Mouse (Mus musculus): ENCODE measurements around the gene Plekha5.
"Not testable (repeated sequence)": the region's sequence is repeated elsewhere in the genome, so short reads cannot be mapped to it uniquely, and the experiment has no call there.

Plekha5 gene

GRCm38 (mm10) chr6:140576961-140577821 lies 153.3 kb downstream of the Plekha5 start:
- DNase-seq (ENCODE audit: low read depth, low spot score), result no peak

- no peak for DNase-seq (ENCODE audit: low read depth, low spot score)
Measured at GRCm38 (mm10) chr6:140577822-140578170, 153.9 kb downstream of the Plekha5 start.

DNA sequence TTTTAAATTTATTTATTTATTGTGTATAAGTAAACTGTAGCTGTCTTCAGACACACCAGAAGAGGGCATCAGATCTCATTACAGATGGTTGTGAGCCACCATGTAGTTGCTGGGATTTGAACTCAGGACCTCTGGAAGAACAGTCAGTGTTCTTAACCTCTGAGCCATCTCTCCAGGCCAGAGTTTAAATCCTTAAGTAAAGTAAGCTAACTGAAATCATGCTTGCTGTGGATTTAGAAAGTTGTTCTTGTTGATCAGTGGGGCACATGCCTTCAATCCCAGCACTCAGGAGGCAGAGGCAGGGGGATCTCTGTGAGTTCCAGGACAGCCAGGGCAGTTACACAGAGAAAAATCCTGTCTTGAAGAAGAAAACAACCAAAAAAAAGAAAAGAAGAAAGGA lies 155.1 kb downstream of the Plekha5 start:
- DNase-seq (ENCODE audit: low read depth, low spot score), result not testable (repeated sequence)

DNA sequence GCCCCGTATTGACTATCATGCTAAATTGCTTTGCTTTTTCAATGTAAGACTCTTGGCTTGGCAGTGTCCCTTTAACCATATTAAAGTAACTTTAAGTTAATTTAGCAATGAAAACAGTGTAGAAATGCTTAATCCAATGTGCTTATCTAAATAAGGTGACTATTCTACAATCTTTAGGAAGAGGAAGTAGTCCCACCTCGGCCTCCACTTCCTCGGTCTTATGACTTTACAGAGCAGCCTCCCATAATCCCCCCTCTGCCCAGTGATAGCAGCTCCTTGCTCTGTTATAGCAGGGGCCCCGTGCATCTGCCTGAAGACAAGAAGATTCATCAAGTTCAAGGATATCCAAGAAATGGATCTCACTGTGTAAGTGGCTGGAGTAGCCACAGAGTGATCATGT lies 156.3 kb downstream of the Plekha5 start:
- no peak for DNase-seq (ENCODE audit: low read depth, low spot score)

GRCm38 (mm10) chr6:140586714-140587259 lies 162.9 kb downstream of the Plekha5 start:
- DNase-seq (ENCODE audit: low read depth, low spot score), result no peak

GRCm38 (mm10) chr6:140591331-140591730 lies 167.5 kb downstream of the Plekha5 start:
- DNase-seq (ENCODE audit: low read depth, low spot score), result no peak

DNA sequence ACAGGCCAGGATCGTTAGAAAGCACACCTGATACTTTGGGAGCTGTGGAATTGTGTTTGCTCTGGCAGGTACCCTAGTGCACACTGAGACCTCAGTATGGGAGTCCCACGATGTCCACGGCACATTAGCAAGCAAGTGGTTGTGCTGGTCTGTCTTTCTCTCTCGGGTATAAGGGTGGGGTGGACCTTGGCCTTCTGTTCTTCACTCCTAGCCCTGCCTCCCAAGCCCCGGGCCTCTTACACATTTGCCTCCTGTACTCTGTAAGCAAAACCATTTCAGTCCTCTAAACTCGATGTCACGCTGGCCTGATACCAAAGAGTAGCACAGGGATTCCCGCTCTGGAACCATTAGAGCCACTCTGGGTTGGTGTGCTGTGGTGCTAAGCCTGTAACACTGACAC lies 168.9 kb downstream of the Plekha5 start:
- DNase-seq (ENCODE audit: low read depth, low spot score), result no peak

GRCm38 (mm10) chr6:140593420-140594170 lies 169.7 kb downstream of the Plekha5 start:
- no peak for DNase-seq (ENCODE audit: low read depth, low spot score)

DNA sequence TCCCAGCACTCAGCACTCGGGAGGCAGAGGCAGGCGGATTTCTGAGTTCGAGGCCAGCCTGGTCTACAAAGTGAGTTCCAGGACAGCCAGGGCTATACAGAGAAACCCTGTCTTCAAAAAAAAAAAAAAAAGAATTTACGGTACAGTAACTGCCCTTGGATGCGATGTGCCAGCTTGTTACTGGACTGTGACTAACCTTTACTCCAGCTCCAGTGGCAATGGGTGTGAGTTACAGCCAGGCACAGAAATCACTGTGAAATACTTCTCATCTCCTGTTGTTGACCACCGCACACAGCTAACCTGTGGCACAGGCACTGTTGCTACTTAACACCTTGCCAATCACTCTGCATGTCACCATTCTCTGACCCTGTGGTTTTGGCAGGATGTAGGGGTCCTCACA lies 171.7 kb downstream of the Plekha5 start:
- not testable (repeated sequence) for DNase-seq (ENCODE audit: low read depth, low spot score)

GRCm38 (mm10) chr6:140597381-140598329 lies 173.8 kb downstream of the Plekha5 start:
- no peak for DNase-seq (ENCODE audit: low read depth, low spot score)

DNA sequence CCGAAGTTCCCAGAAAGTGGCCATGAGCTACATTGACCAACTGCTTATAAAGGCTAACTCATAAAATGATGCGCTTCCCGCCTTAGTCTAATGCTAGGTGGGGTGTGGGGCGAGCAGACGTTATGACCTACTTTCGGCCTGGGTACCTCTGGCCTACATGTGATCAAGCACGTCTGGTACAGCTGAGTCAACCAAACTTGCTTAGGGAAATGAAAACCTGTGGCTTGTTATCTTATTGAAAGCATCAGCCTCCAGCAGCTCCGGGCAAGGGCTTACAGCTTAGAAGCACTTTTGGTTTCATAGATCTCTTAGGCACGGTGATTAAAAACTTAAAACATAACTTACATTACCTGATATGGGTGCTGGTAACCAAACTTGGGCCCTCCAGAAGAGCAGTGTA lies 174.7 kb downstream of the Plekha5 start:
- DNase-seq (ENCODE audit: low read depth, low spot score), result peak; percentile 81

DNA sequence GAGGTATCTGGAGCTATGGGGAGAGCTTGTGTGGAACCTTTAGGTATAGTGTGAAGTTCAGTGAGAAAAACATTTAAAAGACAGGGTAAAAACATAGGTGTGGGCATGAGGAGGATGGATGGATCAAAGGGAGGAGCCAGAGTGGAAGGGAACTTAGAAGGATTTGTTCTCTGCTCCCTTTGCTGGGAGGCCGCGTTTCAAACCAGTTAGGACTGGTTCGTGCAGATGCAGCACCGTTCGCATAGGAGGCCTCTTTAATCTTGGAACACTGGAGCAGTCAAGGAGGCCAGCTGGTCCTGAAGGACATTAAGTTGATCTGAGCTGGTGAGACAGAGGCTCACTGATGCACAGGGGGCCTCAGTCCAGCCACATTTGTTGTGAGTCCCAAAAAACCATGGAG lies 175.5 kb downstream of the Plekha5 start:
- DNase-seq (ENCODE audit: low read depth, low spot score), result no peak

- not testable (repeated sequence) for DNase-seq (ENCODE audit: low read depth, low spot score)
Measured at GRCm38 (mm10) chr6:140600671-140601070, 176.8 kb downstream of the Plekha5 start.

DNA sequence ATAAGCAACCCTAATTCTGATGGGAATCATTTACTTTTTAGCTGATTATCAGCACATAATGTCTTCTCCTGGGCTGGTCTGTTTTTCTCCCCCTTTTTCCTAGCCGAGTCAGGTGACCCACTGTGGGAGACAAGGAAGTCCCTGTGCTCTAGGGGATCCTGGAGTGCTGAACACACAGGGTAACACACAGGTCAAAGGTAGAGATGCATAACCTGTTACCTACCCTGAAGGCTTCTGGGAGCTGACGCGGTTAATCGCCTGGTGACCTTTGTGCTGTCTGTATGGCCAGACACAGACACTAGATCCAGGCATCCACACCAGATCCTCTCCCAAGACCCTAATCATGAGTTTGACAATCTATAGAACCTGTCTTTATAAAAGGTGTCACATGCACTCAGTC lies 177.3 kb downstream of the Plekha5 start:
- no peak for DNase-seq (ENCODE audit: low read depth, low spot score)

GRCm38 (mm10) chr6:140603228-140603944 lies 179.5 kb downstream of the Plekha5 start:
- no peak for DNase-seq (ENCODE audit: low read depth, low spot score)

GRCm38 (mm10) chr6:140605173-140605572 lies 181.3 kb downstream of the Plekha5 start:
- not testable (repeated sequence) for DNase-seq (ENCODE audit: low read depth, low spot score)

- DNase-seq (ENCODE audit: low read depth, low spot score), result no peak
Measured at GRCm38 (mm10) chr6:140605732-140606131, 181.9 kb downstream of the Plekha5 start.

DNA sequence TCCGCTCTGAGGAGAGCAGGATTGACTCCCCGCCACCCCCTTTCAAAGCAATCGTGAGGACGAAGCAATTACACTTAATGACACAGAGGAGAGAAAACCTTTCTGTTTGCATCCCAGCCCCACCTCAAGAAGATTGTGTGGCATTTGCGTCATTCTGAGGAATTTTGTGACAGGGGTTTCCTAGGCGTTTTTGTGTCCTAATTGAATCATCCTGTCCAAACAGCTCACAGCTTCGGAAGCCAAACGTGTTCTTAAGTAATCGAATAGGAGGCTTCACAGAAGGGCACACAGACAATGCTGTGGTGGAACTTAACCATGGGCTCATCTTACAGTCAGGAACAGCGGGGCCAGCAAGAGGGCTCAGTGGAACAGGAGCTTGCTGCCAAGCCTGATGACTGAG lies 182.7 kb downstream of the Plekha5 start:
- no peak for DNase-seq (ENCODE audit: low read depth, low spot score)

DNA sequence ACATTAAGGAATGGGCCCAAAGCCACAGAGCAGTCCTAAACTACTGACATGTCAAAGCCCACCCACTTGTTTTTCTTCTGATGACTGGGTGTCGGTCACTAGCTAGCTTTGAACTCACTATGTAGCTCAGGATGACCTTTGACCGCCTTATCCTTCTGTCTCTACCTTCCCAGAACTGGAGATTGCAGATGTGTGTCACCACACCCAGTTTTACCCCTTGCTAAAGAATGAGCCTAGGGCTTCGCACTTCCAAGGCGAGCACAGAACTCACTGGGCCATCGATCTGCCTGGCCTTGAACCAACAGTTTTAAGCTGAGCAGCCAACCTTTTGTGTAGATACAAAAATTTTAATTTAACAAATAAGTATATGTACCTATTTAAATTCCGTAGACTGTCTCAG lies 184.8 kb downstream of the Plekha5 start:
- DNase-seq (ENCODE audit: low read depth, low spot score), result no peak

DNA sequence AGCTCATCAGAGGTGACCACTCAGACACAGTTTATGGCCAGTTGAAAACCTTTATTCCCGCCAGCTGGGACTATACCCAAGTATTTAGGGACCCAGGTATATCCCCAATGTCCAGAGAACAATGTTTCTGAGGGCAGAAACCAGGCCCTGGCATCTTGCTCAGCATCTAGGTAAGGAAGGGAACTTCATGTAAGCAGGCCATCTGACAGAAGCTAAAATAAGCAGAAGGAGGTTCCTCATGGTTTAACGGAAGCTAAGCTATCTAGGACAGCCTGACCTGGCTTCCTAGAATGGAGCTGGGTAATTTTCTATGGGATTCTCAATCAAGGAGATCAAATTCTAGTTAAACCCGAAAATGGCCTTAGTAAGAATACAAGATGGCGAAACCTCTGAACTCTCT lies 185.7 kb downstream of the Plekha5 start:
- DNase-seq (ENCODE audit: low read depth, low spot score), result no peak

GRCm38 (mm10) chr6:140610117-140610516 lies 186.3 kb downstream of the Plekha5 start:
- no peak for DNase-seq (ENCODE audit: low read depth, low spot score)

Data from CD4-positive helper T cell, adult 2 months (primary cell).